In the genomic region with DNA sequence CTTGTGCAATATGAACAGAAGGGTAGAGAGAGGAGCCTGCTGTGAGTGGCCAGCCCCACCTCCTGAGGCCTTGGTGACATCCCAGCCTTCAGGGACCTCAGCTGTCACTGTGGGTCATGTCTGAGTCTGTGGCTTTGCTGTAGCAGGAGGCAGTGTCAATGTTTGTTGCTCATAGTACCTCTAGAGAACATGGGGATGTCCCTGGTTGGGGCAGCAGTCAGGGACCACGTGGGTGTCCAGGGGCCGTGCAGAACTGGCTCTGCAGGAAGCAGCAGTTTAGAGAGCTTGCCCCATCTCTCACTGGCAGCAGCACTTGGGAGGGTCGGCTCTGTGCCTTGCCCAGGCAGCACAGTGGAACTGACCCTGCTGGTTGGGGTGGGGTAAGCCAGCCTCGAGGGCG, we compare ENCODE assay signal across 16 mouse cellular contexts. TPM values are rescaled to one million over a fixed set of nuclear protein-coding genes. Genes with fewer than 3 reads are reported as not detected.
DNase-seq lines count a peak whose midpoint lies in the region; ATAC-seq and TF ChIP-seq lines count a peak whose summit lies in the region.
"Had no signal": no experiment of that assay in that cellular context is flagged by ENCODE, and none has a peak within 500 bp of the region (broad histone marks: within the 10 kb centered on the region; RNA-seq: fewer than 3 reads in every experiment).

No protein-coding gene starts in this region.

- DNase-seq in liver, postnatal 0 days, result no peak
- no peak for DNase-seq in liver, embryonic 11.5 days (ENCODE audit: low spot score)
- DNase-seq in CD4-positive, CD25-positive, alpha-beta regulatory T cell, adult 2 months (ENCODE audit: low read depth, low spot score), result peak; percentile 30
- peak; percentile 61 to 78 for DNase-seq in natural killer cell, adult 2 months (ENCODE audit: low spot score in 2 of 2)
- no peak for DNase-seq in T-cell, adult 2 months (ENCODE audit: low spot score)
- no peak for DNase-seq in embryo, embryonic 10.5 days (ENCODE audit: low spot score)
- DNase-seq: cerebellum, adult 11-12 months; embryo, embryonic 11 days; heart, adult 18-20 months; kidney, postnatal 25 days; spleen, adult 18-20 months; thymus, adult 2 months had no signal

- H3K36me3 ChIP-seq in liver, postnatal 0 days (replicated peaks; ENCODE audit: insufficient read depth, low read length), result no peaks in the 10 kb centered on the region
- H3K36me3 ChIP-seq in liver, embryonic 11.5 days (ENCODE audit: control insufficient read depth, insufficient read depth, low read length), result no peaks in the 10 kb centered on the region
- H3K36me3 ChIP-seq: limb, embryonic 13.5 days had no signal

- TF ChIP-seq CTCF in liver, postnatal 0 days (IDR thresholded peaks at IDR 0.05; ENCODE audit: low read depth), result no peak
- TF ChIP-seq CTCF in bone marrow, adult 2 months (IDR thresholded peaks at IDR 0.05; ENCODE audit: control insufficient read depth, insufficient read depth, low read length), result no peak

- no peak for TF ChIP-seq POLR2A in bone marrow, adult 2 months (IDR thresholded peaks at IDR 0.05; ENCODE audit: borderline replicate concordance, control insufficient read depth, low read depth, low read length)

- H3K27ac ChIP-seq in liver, postnatal 0 days (ENCODE audit: low read depth), result no peak overlapping the region
- H3K27ac ChIP-seq in liver, embryonic 11.5 days (ENCODE audit: low read depth, low read length), result no peak overlapping the region
- peak overlapping the region; percentile 18; the same call in 1 of the 2 replicates for H3K27ac ChIP-seq in bone marrow, adult 2 months (ENCODE audit: control insufficient read depth, insufficient read depth, low read depth, low read length, poor library complexity)
- H3K27ac ChIP-seq: limb, embryonic 13.5 days; macrophage had no signal

- H3K9ac ChIP-seq in liver, postnatal 0 days (replicated peaks), result no peak overlapping the region
- no peak overlapping the region for H3K9ac ChIP-seq in liver, embryonic 11.5 days (ENCODE audit: low read depth, low read length)
- H3K9ac ChIP-seq: limb, embryonic 13.5 days had no signal

- H3K27me3 ChIP-seq in liver, postnatal 0 days (ENCODE audit: insufficient read depth, low read length), result no peaks in the 10 kb centered on the region
- no peaks in the 10 kb centered on the region for H3K27me3 ChIP-seq in liver, embryonic 11.5 days (replicated peaks; ENCODE audit: control insufficient read depth, insufficient read depth, low read length)

- H3K4me2 ChIP-seq in liver, postnatal 0 days (ENCODE audit: low read depth, low read length), result no peak overlapping the region
- H3K4me2 ChIP-seq in liver, embryonic 11.5 days, result no peak overlapping the region
- H3K4me2 ChIP-seq: limb, embryonic 13.5 days had no signal

- no peaks in the 10 kb centered on the region for H3K9me3 ChIP-seq in liver, postnatal 0 days (ENCODE audit: low read length)
- H3K9me3 ChIP-seq in liver, embryonic 11.5 days (ENCODE audit: control insufficient read depth, low read length), result no peaks in the 10 kb centered on the region
- H3K9me3 ChIP-seq: limb, embryonic 13.5 days had no signal

- WGBS in liver, postnatal 0 days (ENCODE audit: insufficient replicate concordance), result 36% methylated on average over 5 of the region's 5 CpGs
- WGBS in liver, embryonic 11.5 days, result 53% methylated on average over 5 of the region's 5 CpGs
- WGBS in bone marrow, adult 2 months, result 6% methylated on average over 5 of the region's 5 CpGs

- peaks cover 8% of the 10 kb centered on the region; the same call in 1 of the 2 replicates for H3K4me1 ChIP-seq in liver, postnatal 0 days (ENCODE audit: insufficient read depth)
- peaks cover 6% of the 10 kb centered on the region; the same call in 1 of the 2 replicates for H3K4me1 ChIP-seq in liver, embryonic 11.5 days (replicated peaks; ENCODE audit: control insufficient read depth, insufficient read depth, low read length)
- peaks cover 22% of the 10 kb centered on the region for H3K4me1 ChIP-seq in bone marrow, adult 2 months (ENCODE audit: control insufficient read depth, insufficient read depth, low read length)

- ATAC-seq in liver, postnatal 0 days, result peak; percentile 19; the same call in 1 of the 2 replicates
- ATAC-seq in liver, embryonic 11.5 days (replicated peaks; ENCODE audit: low FRiP score), result no peak
- ATAC-seq: intestine, embryonic 16.5 days had no signal

- no peak overlapping the region for H3K4me3 ChIP-seq in liver, postnatal 0 days (ENCODE audit: low read depth, low read length)
- H3K4me3 ChIP-seq in liver, embryonic 11.5 days (ENCODE audit: low read depth, low read length), result no peak overlapping the region
- H3K4me3 ChIP-seq in bone marrow, adult 2 months (replicated peaks; ENCODE audit: control insufficient read depth, low read depth, low read length), result no peak overlapping the region
- H3K4me3 ChIP-seq: limb, embryonic 13.5 days had no signal

- TF ChIP-seq EP300 in liver, postnatal 0 days (IDR thresholded peaks at IDR 0.05; ENCODE audit: low read depth), result no peak

RNA-seq across cellular contexts. Expression of gene Lbr, which starts 34.2 kb away (rescaled TPM):
- polyA plus RNA-seq in liver, postnatal 0 days (2015; fragmentation: Nextera tagmentation; extraction: Ambion mirVana), result 107 and 119 TPM in 2 replicates
- polyA plus RNA-seq in liver, embryonic 11.5 days (2014; fragmentation: Nextera tagmentation; extraction: Ambion mirVana), result 229 and 276 TPM in 2 replicates
- polyA plus RNA-seq in bone marrow, adult 2 months (2011; ENCODE audit: insufficient read depth, insufficient read length, low replicate concordance, missing spikeins), result 160 and 176 TPM in 2 replicates

Comparison
In these comparisons a context has a peak if more than half of its experiments do, and no peak if none do; other contexts are left out.
1. DNase-seq: peak in CD4-positive, CD25-positive, alpha-beta regulatory T cell, adult 2 months (single experiment) and natural killer cell, adult 2 months (2 of 2); none in liver, postnatal 0 days (single experiment), liver, embryonic 11.5 days (single experiment), T-cell, adult 2 months (single experiment) and embryo, embryonic 10.5 days (single experiment).